Mouse (Mus musculus): ENCODE results near the gene Slc8b1.

The Slc8b1 gene

DNA sequence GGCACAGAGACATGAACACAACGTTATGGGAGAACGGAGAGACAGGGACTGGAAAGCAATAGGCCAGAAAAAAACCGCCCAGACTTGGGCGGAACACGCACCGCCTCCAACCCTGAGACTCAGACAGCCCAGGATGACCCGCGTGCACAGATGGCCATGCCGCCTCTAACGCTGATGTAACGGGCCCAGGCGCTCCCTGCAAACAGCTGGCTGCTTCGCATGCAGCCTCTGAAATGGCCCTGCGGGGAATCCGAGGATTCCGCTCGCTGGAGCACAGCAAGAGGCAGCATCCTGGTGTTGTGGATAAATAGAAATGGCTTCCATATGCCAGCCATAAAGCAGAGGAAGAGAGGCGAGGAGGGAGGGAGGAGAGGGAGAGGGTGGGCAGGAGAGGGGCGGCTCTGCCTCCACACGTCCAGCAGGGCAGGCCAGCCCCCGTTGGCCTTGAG is 56.3 kb downstream of the Slc8b1 start:
- DNase-seq (ENCODE audit: low spot score in 2 of 2) = peak in 1 of 2 experiments; percentile 51

- no peak for DNase-seq (ENCODE audit: low spot score in 2 of 2)
Measured at GRCm38 (mm10) chr5:120567761-120568211, 56.8 kb downstream of the Slc8b1 start.

GRCm38 (mm10) chr5:120568336-120568768 is 57.4 kb downstream of the Slc8b1 start:
- no peak for DNase-seq (ENCODE audit: low spot score in 2 of 2)

DNA sequence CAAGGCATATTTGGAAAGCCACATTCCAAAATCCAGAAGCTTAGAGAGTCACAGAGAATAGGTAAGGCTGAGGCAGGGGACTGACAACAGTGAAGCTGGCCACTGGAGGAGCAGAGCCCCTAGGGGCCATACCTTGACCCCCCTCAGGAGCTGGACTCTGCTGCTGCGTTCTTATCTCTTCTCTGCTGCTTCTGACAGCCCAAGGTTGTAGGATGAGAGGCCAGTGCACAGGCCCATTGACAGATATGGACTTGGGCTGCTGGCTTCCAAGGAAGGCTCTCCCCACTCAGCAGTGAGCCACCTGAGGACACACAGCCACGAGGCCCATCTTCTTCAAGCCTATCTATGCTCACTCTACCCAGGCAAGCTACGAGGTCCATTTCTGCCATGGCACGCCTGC is 58.0 kb downstream of the Slc8b1 start:
- no peak for DNase-seq (ENCODE audit: low spot score in 2 of 2)

DNA sequence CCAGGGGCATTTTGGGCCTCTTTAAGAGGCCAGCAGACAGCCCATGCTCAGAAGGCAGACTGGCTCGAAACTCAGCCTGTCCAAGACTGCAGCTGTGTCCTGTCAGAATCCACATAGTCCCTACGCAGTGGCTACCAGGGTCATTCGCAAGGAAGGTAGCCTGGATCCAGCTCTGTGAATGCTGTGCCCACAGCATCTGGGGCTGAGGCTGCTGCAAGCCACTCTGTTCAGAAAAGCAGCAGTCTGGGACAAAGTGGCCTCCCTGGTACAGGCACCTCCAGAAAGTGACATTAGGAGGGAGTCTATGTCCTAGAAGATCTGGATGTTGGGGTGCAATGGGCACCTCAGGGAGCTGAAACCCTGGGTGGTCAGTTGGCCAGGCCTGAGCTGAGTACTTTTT is 58.8 kb downstream of the Slc8b1 start:
- DNase-seq (ENCODE audit: low spot score in 2 of 2) = no peak

DNA sequence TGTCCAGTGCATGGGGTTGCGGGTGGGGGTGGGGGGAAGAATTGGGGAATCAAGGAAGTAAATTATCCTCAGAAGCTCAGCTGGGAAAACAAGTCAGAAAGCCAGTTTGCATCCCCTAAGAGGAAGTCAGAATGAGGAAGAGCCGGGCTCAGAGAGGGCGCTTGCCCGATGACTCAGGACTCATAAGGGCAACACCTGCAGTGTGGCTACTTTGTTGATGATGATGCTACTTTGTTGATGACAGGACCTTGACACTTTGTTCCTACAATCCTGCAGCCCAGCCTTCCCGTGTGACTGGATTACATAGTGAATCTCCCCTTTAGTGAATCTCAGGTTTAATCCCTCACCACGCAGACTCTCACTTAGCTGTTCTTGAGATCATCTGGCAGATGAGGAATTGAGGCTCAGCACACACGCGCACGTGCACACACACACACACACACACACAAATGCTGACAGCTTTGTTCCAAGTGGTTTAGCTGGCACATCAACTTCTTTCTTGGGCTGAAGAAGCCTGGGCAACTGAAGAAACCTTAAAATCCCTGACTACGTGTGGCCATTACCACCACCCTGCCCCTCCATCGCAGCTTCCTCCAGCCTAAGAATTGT is 59.4 kb downstream of the Slc8b1 start:
- DNase-seq (ENCODE audit: low spot score in 2 of 2) = no peak

DNA sequence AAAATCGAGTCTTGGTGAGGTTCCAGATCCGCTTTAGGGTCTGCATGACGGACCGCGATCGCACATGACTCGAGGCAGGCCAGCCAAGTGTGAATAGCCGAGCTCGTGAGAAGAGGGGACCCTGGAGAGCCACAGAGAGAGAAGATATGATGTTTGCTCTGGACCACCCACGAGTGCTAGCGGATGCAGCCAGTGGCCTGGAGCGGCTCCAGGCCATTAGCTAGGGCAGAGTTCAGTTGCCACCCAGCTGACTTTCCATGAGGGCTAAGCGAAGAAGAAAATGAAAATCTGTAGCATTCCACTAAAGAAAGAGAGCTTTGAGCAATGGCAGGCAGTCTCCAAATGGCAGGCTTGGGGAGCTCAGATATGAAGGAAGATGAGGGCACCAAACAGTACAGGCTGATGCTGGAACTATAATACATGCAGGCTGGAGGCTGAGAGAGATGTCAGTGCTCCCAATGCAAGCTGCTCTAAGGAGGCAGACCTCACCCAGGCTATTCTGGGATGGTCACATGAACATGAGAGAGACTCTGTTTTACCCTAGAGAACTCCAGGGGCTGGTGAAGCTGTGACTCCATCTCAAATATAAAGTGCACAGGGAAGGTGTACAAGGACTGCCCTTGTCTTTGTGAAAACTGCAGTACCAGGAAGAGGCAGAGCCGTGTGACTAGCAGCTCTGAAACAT is 60.2 kb downstream of the Slc8b1 start:
- no peak for DNase-seq (ENCODE audit: low spot score in 2 of 2)

DNA sequence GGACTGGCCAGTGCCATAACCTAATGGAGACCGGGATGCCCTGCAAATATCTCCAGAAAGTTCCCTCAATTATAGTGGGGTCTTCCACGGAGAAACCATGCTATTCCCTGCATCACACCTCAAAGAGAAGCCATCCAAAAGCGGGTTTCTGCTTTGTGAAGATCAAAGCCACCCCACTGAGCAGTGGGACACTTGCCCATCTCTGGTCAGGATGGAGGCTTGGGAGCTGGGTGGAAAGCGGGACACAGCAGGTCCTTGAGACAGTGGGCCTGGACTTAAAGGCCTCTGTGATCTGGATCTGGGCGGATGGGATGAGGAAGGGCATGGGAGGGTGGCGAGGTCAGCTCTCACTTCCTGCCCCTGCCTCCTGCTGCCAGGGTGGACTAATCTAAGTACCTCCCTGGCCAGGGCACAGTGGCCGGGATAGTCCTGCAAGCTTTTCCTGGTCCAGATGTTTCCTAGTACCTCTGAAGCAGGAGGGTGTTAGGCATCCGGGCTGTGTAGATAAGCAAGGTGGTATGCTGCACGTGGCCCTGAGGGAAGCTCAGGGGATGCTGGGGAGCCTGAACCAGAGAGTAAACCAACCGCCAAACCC is 63.6 kb downstream of the Slc8b1 start:
- no peak for DNase-seq (ENCODE audit: low spot score in 2 of 2)

GRCm38 (mm10) chr5:120576781-120577301 is 65.9 kb downstream of the Slc8b1 start:
- no peak for DNase-seq (ENCODE audit: low spot score in 2 of 2)

GRCm38 (mm10) chr5:120577935-120578441 is 67.0 kb downstream of the Slc8b1 start:
- DNase-seq (ENCODE audit: low spot score in 2 of 2) = no peak

GRCm38 (mm10) chr5:120578504-120579081 is 67.6 kb downstream of the Slc8b1 start:
- DNase-seq (ENCODE audit: low spot score in 2 of 2) = no peak

DNA sequence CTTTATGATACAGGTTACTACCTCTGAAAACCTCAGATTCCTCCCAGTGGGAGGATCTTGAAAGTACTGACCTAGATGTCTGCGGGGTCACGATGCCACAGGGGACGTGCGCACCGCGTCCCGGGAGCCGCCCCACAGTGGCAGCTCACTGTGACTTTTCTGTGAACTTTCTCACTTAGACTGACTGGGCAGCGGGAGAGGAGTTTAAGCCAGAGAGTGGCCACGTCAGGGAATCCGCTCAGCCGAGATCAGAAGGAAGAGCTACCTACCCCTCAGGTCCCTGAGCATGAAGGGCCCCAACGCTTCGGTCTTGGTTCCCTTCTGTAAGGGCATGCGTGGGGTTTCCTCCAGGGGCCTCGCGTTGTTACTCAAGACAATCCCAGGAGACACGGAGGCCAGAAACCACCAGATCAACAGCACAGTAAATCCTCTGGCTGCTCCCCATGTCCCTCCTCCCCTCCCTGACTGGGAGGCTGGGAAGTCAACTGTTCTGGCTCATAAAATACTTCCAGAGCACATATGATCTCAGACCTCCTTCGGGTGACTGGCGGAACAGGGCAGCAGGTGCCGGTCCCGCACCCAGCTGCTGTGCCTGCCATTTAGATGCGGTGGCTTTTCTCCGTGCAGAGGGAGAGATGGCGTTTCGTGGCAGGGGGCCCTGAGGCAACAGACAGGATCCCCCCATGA is 68.4 kb downstream of the Slc8b1 start:
- no peak for DNase-seq (ENCODE audit: low spot score in 2 of 2)

GRCm38 (mm10) chr5:120579898-120580626 is 69.1 kb downstream of the Slc8b1 start:
- DNase-seq (ENCODE audit: low spot score in 2 of 2) = no peak

GRCm38 (mm10) chr5:120582002-120582401 is 71.0 kb downstream of the Slc8b1 start:
- DNase-seq (ENCODE audit: low spot score in 2 of 2) = no peak

- no peak for DNase-seq (ENCODE audit: low spot score in 2 of 2)
Measured at GRCm38 (mm10) chr5:120583511-120583910, 72.5 kb downstream of the Slc8b1 start.
